Mouse (Mus musculus): ENCODE measurements around the gene Sult6b1. TPM values are rescaled to one million over a fixed set of nuclear protein-coding genes. Genes with fewer than 3 reads are reported as not detected.
A peak's percentile ranks its signal among the peaks of the same experiment; 100 is the strongest.

The Sult6b1 gene
- polyA plus RNA-seq, 1 experiment from 2014 or later = not detected

DNA sequence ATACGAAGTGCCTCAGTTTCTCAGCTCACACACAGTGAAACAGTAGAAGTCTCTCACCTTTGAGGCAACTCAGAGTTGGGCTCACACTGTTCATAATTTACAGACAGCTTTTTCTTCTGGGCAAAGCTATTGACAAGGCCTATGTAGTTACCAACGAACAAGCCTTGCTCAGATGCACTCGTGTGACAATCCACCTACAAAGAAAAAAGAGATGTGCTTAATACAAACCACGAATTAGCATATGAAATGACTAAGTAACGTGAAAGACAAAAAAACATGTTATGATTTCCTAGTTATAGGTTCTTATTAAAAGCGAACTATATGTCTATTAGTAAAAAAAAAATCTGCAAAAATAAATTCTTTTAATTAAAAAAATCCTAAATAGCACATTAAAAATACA, 32.9 kb downstream of the Sult6b1 start:
- Histone ChIP-seq H3K27me3 (ENCODE audit: poor library complexity, severe bottlenecking) (no peaks in the 10 kb centered on the region), H3K9me3 (no peaks in the 10 kb centered on the region)
- WGBS = 95% methylated on average over 6 of the region's 6 CpGs

DNA sequence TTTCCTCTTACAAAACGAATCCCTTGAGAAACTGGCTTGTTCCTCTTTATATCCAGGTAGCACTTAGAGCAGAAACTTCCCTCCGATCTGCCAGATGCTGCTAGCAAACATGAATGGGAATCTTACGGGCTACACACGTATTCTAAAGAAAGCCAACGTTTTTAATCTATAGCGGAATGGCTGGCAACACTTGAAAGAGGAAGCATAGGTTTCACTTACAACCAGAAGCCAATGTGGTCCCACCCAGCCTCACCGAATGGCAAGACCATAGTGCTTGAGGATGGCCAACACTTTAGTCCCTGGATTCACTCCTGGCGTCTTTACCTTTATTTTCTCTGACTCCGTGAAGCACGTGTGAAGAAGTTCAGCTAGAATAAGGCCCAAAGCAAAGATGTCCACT, 50.5 kb downstream of the Sult6b1 start:
- no peak for DNase-seq (ENCODE audit: extremely low spot score, low spot score)
- Histone ChIP-seq H3K36me3 (replicated peaks) (peaks cover 46% of the 10 kb centered on the region), H3K27me3 (ENCODE audit: poor library complexity, severe bottlenecking) (no peaks in the 10 kb centered on the region), H3K27ac (no peak overlapping the region), H3K4me1 (no peaks in the 10 kb centered on the region), H3K4me3 (no peak overlapping the region), H3K9me3 (no peaks in the 10 kb centered on the region)
- WGBS = 90% methylated on average over 10 of the region's 10 CpGs

More for the DNA sequence above, 32.9 kb downstream of the Sult6b1 start:
- no peaks in the 10 kb centered on the region for H3K4me1 ChIP-seq
- H3K36me3 ChIP-seq (replicated peaks) = peaks cover 32% of the 10 kb centered on the region
- no peak overlapping the region for H3K4me3 ChIP-seq
- DNase-seq (ENCODE audit: extremely low spot score, low spot score) = no peak
- H3K27ac ChIP-seq = no peak overlapping the region

DNA sequence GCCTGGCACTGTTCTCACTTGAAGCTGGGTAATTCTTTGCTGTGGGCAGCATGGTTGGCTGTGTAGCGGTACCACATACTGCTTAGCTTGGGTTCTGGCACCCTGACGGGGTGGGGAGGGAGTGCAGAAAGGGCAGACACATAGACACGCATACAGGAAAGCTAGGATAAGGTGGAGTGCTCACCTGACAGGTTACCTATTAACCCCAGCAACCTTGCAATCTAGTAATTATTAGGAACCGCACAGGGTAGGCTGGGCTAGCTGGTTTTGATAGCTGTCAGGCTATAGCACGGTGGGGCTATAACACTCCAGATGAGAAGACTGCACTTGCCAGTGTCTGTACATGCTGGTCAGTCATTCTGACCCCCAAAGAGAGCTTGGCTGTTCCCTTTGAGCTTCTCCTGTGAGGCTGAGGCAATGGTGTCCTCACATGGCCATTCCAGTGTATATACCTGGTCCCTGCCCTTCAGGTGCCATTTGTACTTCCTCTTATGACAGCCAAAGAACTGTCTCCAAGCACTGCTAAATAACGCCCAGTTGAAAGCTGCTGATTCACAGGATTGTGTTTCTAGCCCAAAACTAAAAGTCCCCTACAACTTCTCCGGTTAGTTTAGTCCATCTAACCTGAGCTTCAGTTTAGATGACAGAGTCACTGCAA, 64.4 kb downstream of the Sult6b1 start:
- DNase-seq (ENCODE audit: extremely low spot score, low spot score) = no peak
- H3K4me1 ChIP-seq = no peaks in the 10 kb centered on the region
- H3K9me3 ChIP-seq = no peaks in the 10 kb centered on the region
- no peak overlapping the region for H3K4me3 ChIP-seq
- no peak overlapping the region for H3K27ac ChIP-seq
- H3K27me3 ChIP-seq (ENCODE audit: poor library complexity, severe bottlenecking) = no peaks in the 10 kb centered on the region
- 93% methylated on average over 7 of the region's 7 CpGs for WGBS
- H3K36me3 ChIP-seq (replicated peaks) = peaks cover 88% of the 10 kb centered on the region

DNA sequence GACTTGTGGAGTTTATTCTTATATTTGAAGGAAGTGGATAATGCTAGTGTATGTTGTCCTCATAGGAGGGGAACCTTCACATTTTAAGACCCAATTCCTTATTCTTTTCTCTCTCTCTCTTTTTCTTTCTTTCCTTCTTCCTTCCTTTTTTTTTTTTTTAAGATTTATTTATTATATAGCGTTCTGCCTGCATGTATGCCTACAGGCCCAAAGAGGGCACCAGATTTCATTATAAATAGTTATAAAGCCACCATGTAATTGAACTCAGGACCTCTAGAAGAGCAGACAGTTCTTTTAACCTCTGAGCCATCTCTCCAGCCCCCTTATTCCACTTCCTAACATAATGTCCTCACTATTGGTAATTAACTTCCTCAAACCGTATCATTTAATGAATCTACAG, 70.7 kb downstream of the Sult6b1 start:
- Histone ChIP-seq H3K9me3 (no peaks in the 10 kb centered on the region), H3K4me1 (peaks cover 13% of the 10 kb centered on the region), H3K36me3 (replicated peaks) (peaks cover 27% of the 10 kb centered on the region), H3K27ac (peak overlapping the region; percentile 87), H3K27me3 (ENCODE audit: poor library complexity, severe bottlenecking) (no peaks in the 10 kb centered on the region), H3K4me3 (peak overlapping the region; percentile 77)
- 33% methylated on average over 2 of the region's 2 CpGs for WGBS
- no peak for DNase-seq (ENCODE audit: extremely low spot score, low spot score)

DNA sequence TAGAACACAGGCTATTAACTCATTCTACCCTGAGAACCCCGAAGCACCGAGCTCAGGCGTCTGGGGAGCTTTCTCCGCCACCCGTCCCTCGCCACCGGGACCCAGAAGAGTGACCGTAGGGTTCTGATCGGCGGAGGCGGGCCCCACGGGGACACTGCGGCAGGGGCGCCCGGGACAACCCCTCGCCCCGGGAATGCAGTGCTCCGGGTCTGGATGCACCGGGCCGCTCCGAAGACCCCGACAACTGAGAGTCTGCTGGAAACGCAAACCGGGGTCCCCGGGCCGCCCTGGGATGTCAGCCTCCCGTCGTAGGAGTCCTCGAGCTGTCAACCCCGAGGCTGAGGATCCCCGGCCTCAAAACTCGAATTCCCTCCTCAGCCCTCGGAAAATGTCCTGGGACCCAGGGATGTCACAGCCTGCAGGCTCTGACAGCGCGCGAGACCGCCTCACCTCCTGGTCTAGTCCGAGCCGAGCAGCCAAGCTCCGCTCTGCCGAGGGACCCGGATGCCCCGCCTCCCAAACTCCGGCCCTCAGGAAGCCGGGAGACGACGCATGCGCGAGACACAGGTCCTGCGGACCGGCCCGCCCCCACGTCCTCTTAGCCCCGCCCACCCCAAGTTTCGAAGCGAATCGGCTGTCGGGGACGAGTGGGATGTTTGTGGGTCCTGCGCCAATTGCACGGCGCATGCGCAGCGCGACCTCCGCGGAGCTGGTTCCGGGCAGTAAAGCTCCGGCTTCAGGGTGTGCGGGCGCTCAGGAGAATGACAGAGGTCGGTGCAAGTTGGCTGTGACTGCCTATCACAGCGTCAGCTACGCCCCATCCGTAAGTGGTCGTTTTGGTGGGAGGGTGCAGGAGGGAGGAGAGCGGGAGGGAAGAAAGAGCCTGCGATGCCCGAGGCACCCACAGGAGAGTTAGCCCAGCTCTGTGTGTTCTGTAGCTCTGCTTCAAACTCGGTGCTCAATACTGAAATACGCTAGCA, 71.6 kb downstream of the Sult6b1 start, which contains the start of the genes Heatr5b and Gpatch11:
Gene Heatr5b, minus strand, starts transcription at position 509 of the 980 bp plus-strand sequence.
Gene Gpatch11, plus strand, starts transcription at position 712 of the 980 bp plus-strand sequence.
- H3K4me3 ChIP-seq = peak within 1 kb of the TSS; percentile 77
- WGBS = under 1% methylated on average over 81 of the region's 81 CpGs
- H3K4me1 ChIP-seq = peaks cover 13% of the 10 kb centered on the region
- H3K27me3 ChIP-seq (ENCODE audit: poor library complexity, severe bottlenecking) = no peaks in the 10 kb centered on the region
- peak within 1 kb of the TSS; percentile 87 for H3K27ac ChIP-seq
- peak; percentile 99 for DNase-seq (ENCODE audit: extremely low spot score, low spot score)
- peaks cover 21% of the 10 kb centered on the region for H3K36me3 ChIP-seq (replicated peaks)
- no peaks in the 10 kb centered on the region for H3K9me3 ChIP-seq

Other genes starting within 250 kb of the Sult6b1 start
- gene Strn, start 169.8 kb downstream of the Sult6b1 start, polyA plus RNA-seq (2016; fragmentation: Nextera tagmentation; extraction: Ambion mirVana) = 6.2 TPM in 2 replicates
- 13.6 and 14.0 TPM in 2 replicates for gene Heatr5b, start 71.6 kb downstream of the Sult6b1 start, polyA plus RNA-seq (2016; fragmentation: Nextera tagmentation; extraction: Ambion mirVana)
- gene Gpatch11, start 71.4 kb downstream of the Sult6b1 start, polyA plus RNA-seq (2016; fragmentation: Nextera tagmentation; extraction: Ambion mirVana) = 30.4 and 31.8 TPM in 2 replicates
- gene Eif2ak2, start 24.4 kb downstream of the Sult6b1 start, polyA plus RNA-seq (2016; fragmentation: Nextera tagmentation; extraction: Ambion mirVana) = 7.4 and 8.6 TPM in 2 replicates
- 106 and 109 TPM in 2 replicates for gene Cebpzos, start 9.5 kb upstream of the Sult6b1 start, polyA plus RNA-seq (2016; fragmentation: Nextera tagmentation; extraction: Ambion mirVana)
- gene Cebpz, start 30.1 kb upstream of the Sult6b1 start, polyA plus RNA-seq (2016; fragmentation: Nextera tagmentation; extraction: Ambion mirVana) = 60.4 and 61.9 TPM in 2 replicates
- gene Ndufaf7, start 30.1 kb upstream of the Sult6b1 start, polyA plus RNA-seq (2016; fragmentation: Nextera tagmentation; extraction: Ambion mirVana) = 46.0 and 49.4 TPM in 2 replicates
- gene Prkd3, start 113.8 kb upstream of the Sult6b1 start, polyA plus RNA-seq (2016; fragmentation: Nextera tagmentation; extraction: Ambion mirVana) = 47.8 and 50.5 TPM in 2 replicates
- gene Qpct, start 144.9 kb upstream of the Sult6b1 start, polyA plus RNA-seq (2016; fragmentation: Nextera tagmentation; extraction: Ambion mirVana) = 3.7 and 4.1 TPM in 2 replicates

All from forebrain, embryonic 10.5 days (tissue).